Mouse (Mus musculus) ES-CJ7 (cell line): Measurements from ENCODE around the gene Mfsd13b.
"Not testable (repeated sequence)": the region's sequence is repeated elsewhere in the genome, so short reads cannot be mapped to it uniquely, and the experiment has no call there.

Experiments
- DNase-seq: peaks from one replicate; pipeline ENCODE4 v3.0.0; 2011; ENCODE audit warnings: low read depth, low spot score

The Mfsd13b gene

GRCm38 (mm10) chr7:120982968-120983367, 659 bp downstream of the Mfsd13b start:
- no peak for DNase-seq

- no peak for DNase-seq
Measured at GRCm38 (mm10) chr7:120991191-120991590, 8.9 kb downstream of the Mfsd13b start.

GRCm38 (mm10) chr7:120999021-120999530, 16.8 kb downstream of the Mfsd13b start:
- DNase-seq = no peak

- no peak for DNase-seq
Measured at GRCm38 (mm10) chr7:121000065-121000822, 17.9 kb downstream of the Mfsd13b start.

GRCm38 (mm10) chr7:121001879-121002278, 19.6 kb downstream of the Mfsd13b start:
- DNase-seq = no peak

GRCm38 (mm10) chr7:121002407-121002928, 20.2 kb downstream of the Mfsd13b start:
- DNase-seq = no peak

- no peak for DNase-seq
Measured at GRCm38 (mm10) chr7:121003793-121004418, 21.6 kb downstream of the Mfsd13b start.

- no peak for DNase-seq
Measured at GRCm38 (mm10) chr7:121011794-121012689, 29.7 kb downstream of the Mfsd13b start.

GRCm38 (mm10) chr7:121014486-121014885, 32.2 kb downstream of the Mfsd13b start:
- no peak for DNase-seq

GRCm38 (mm10) chr7:121018778-121019177, 36.5 kb downstream of the Mfsd13b start:
- DNase-seq = no peak

GRCm38 (mm10) chr7:121020277-121020676, 38.0 kb downstream of the Mfsd13b start:
- peak; percentile 41 for DNase-seq

GRCm38 (mm10) chr7:121025221-121026008, 43.1 kb downstream of the Mfsd13b start:
- DNase-seq = no peak

- no peak for DNase-seq
Measured at GRCm38 (mm10) chr7:121026300-121026699, 44.0 kb downstream of the Mfsd13b start.

- not testable (repeated sequence) for DNase-seq
Measured at GRCm38 (mm10) chr7:121029947-121030346, 47.6 kb downstream of the Mfsd13b start.

- peak; percentile 96 for DNase-seq
Measured at GRCm38 (mm10) chr7:121033856-121034652, 51.7 kb downstream of the Mfsd13b start, which contains the start of gene Mettl9. TSS of gene Mettl9 (plus strand) at chr7:121034445.

- DNase-seq = no peak
Measured at GRCm38 (mm10) chr7:121034701-121035141, 52.4 kb downstream of the Mfsd13b start.

GRCm38 (mm10) chr7:121035161-121035721, 52.9 kb downstream of the Mfsd13b start:
- DNase-seq = peak; percentile 20

GRCm38 (mm10) chr7:121040595-121040994, 58.3 kb downstream of the Mfsd13b start:
- DNase-seq = no peak

GRCm38 (mm10) chr7:121041989-121042388, 59.7 kb downstream of the Mfsd13b start:
- no peak for DNase-seq
